Mouse (Mus musculus): ENCODE results near the gene Ccdc30.

DNA sequence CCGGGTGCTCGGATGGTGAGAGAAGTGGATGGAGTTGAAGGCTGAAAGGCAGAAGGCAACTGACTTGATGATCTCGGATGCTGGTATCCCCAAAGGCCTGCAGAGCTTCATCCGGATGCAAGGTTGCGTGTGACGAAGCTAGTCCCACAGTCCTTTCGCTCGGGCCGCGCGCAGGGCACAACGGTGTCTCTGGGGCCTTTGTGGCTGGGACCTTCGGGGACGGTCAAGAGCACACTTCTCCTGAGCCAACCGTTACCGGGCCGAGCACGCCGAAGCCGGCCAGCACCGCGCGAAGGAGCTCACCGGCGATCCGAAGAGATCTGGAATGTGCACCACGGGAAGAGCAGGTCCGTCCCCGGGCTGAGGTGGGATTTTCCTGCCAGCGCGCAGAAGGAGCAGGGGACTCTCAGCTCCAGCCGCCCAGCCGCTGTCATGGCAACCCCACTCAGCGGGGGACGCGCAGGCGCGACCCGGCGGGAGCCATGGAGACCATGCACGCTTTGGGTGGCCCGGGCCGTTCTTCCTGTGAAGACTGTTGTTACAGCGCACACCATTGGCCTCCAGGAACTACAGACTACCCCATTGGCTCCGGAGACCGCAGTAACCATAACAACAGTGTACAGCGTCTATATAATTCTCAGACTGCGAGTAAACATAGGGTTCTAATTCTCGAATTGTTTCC is at the start of gene Ccdc30:
- no peak for TF ChIP-seq ZMIZ1 (IDR thresholded peaks at IDR 0.05; ENCODE audit: low read depth, low read length)
- TF ChIP-seq POLR2A (IDR thresholded peaks at IDR 0.05; ENCODE audit: control insufficient read depth in 1 of 2, insufficient read depth in 1 of 2, low read depth in 1 of 2, low read length in 2 of 2, poor library complexity in 1 of 2), result no peak
- TF ChIP-seq MYC (IDR thresholded peaks at IDR 0.05; ENCODE audit: low read depth, low read length), result no peak
- TF ChIP-seq CTCF (IDR thresholded peaks at IDR 0.05 in 2 of 3, conservative IDR thresholded peaks at IDR 0.05 in 1 of 3; ENCODE audit: control insufficient read depth in 1 of 3, insufficient read depth in 1 of 3, low read depth in 2 of 3, low read length in 3 of 3, poor library complexity in 1 of 3, severe bottlenecking in 1 of 3), result no peak
- TF ChIP-seq ELF1 (IDR thresholded peaks at IDR 0.05; ENCODE audit: low read depth, low read length), result no peak
- TF ChIP-seq POLR2AphosphoS2 (IDR thresholded peaks at IDR 0.05; ENCODE audit: low read length), result no peak
- TF ChIP-seq EP300 (IDR thresholded peaks at IDR 0.05; ENCODE audit: low read depth in 1 of 2, low read length in 2 of 2), result no peak
